Mouse (Mus musculus) hindbrain, embryonic 10.5 days (tissue): ENCODE results near the gene Fkbp14. TPM values are rescaled to one million over a fixed set of nuclear protein-coding genes. Genes with fewer than 3 reads are reported as not detected.

Source experiments
- DNase-seq: peaks from one replicate; pipeline ENCODE4 v3.0.0-alpha.2; 2017; ENCODE audit warnings: low spot score
- H3K27ac ChIP-seq: fragments of 300-500 bp; sonication (generic); 2 replicates; pipeline ENCODE4 v1.5.1; 2016; ENCODE audit warnings: mild to moderate bottlenecking, moderate library complexity
- H3K27me3 ChIP-seq: fragments of 300-500 bp; sonication (generic); 2 replicates; pipeline ENCODE4 v1.6.1; 2016; ENCODE audit warnings: mild to moderate bottlenecking; ENCODE audit not compliant: poor library complexity, insufficient read depth, severe bottlenecking
- H3K36me3 ChIP-seq: fragments of 300-500 bp; sonication (generic); 2 replicates; pipeline ENCODE4 v1.6.1; 2016; ENCODE audit warnings: mild to moderate bottlenecking, moderate library complexity
- H3K4me1 ChIP-seq: fragments of 300-500 bp; sonication (generic); replicated peaks from 2 replicates; pipeline ENCODE4 v1.6.1; 2016; ENCODE audit warnings: mild to moderate bottlenecking
- H3K4me3 ChIP-seq: fragments of 300-500 bp; sonication (generic); 2 replicates; pipeline ENCODE4 v1.5.1; 2016; ENCODE audit warnings: mild to moderate bottlenecking, moderate library complexity
- H3K9me3 ChIP-seq: fragments of 300-500 bp; sonication (generic); 2 replicates; pipeline ENCODE4 v1.6.1; 2016; ENCODE audit warnings: mild to moderate bottlenecking, moderate library complexity
- WGBS: fragments of 180-500 bp; shearing (Covaris S2); methylation state at CpG from one replicate; pipeline ENCODE4 v1.1.7; 2016; 5-methylcytosine and 5-hydroxymethylcytosine counted together
- polyA plus RNA-seq: library from polyadenylated mRNA; unstranded; fragments of >200 nt; fragmentation: Nextera tagmentation; extraction: Ambion mirVana; gene quantifications from 2 replicates; pipeline ENCODE4 v1.2.1, GENCODE M21; 2016

Gene Fkbp14
- polyA plus RNA-seq = 9.3 and 12.4 TPM in 2 replicates

DNA sequence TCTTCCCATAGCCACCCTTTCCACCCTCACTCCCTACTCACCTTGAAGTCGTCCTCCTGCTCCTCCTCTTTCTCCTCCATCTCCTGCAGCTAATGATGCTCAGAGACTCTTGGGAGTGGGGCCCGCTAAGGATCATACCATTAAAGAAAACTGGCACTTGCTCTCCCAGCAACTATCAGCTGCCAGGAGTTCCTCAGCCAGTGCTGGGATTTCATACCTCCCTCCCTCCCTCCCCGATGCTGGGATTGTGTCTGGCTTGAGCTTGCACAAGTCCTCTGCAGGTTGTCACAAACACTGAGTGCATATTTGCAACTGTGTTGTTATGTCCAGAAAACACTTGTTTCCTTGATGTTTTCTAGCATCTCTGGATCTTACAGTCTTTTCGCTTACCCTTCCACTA is at the start of gene Fkbp14:
TSS of gene Fkbp14 (minus strand) at position 101 of the 400 bp plus-strand sequence.
- no peak within 1 kb of the TSS for H3K27ac ChIP-seq
- peak within 1 kb of the TSS; percentile 86 for H3K4me3 ChIP-seq
- peaks cover 46% of the 10 kb centered on the region for H3K4me1 ChIP-seq
- WGBS = 82% methylated on average over 4 of the region's 4 CpGs
- H3K36me3 ChIP-seq = no peaks in the 10 kb centered on the region
- no peaks in the 10 kb centered on the region for H3K9me3 ChIP-seq
- no peaks in the 10 kb centered on the region for H3K27me3 ChIP-seq
- DNase-seq = no peak

DNA sequence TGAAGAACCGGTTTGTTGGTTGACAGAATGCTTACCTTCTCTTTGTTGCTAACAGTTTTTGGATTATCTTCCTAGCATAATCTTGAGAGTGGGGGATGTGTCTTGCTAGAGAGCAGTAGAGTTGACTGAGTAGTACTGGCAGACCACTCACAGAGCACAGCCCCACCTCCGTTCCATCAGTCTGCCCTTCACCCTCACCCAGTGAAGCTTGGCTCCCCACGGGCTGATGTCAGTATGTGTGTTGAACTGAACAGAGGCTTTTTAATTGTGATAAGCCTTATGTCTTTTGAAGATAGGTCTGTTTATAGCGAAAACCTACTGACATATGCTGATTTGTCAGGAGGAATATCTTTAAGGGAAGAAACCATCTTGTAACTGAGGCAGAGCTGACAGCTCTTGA is 46.1 kb upstream of the Fkbp14 start:
- peaks cover 13% of the 10 kb centered on the region for H3K36me3 ChIP-seq
- H3K9me3 ChIP-seq = no peaks in the 10 kb centered on the region
- WGBS = 90% methylated on average over 4 of the region's 4 CpGs
- no peak for DNase-seq
- H3K27me3 ChIP-seq = no peaks in the 10 kb centered on the region
- no peak overlapping the region for H3K4me3 ChIP-seq
- no peak overlapping the region for H3K27ac ChIP-seq
- 0 out of 2 replicates have a peak, but pooled peaks cover 7% of the 10 kb centered on the region for H3K4me1 ChIP-seq

DNA sequence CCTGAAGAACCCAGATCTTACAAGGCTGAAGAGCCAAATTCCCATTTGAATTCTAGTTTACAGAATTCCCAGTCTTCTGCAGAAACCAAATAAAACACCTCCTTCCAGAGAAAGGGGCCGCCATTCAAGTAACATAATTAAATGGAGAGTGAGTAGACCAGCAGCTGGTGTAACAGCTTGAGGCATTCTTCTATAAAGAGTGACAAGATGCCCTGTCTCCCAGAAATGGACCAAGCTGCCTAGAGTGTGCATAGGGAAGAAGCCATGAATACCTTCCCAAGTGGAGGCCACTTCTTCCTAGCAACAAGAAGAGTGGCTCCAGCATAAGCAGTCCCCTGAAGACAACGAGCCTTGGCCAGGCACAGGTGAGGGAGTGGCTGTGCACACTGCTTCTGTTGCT is 44.8 kb upstream of the Fkbp14 start:
- H3K9me3 ChIP-seq = no peaks in the 10 kb centered on the region
- H3K4me1 ChIP-seq = 0 out of 2 replicates have a peak, but pooled peaks cover 7% of the 10 kb centered on the region
- 83% methylated on average over 2 of the region's 2 CpGs for WGBS
- DNase-seq = no peak
- H3K4me3 ChIP-seq = no peak overlapping the region
- peaks cover 13% of the 10 kb centered on the region for H3K36me3 ChIP-seq
- no peaks in the 10 kb centered on the region for H3K27me3 ChIP-seq
- no peak overlapping the region for H3K27ac ChIP-seq

DNA sequence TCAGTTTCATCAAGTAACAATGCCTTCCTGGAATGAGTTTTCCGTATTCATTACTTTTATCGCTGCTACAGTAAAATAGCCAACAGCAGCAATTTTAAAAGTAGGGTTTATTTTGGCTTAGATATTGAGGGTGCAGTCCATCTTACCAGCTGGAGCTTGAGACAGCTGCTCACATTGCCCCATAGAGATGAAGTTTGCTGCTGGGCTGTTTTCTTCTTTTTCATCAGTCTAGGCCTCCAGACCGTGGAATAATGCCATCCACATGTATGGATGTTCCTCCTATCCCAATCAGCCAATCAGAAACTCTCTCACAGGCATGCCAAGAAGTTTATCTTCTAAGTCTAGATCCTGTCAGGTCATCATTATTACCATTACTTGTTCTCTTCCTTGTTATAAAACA is 42.8 kb upstream of the Fkbp14 start:
- Histone ChIP-seq H3K27ac (no peak overlapping the region), H3K4me1 (0 out of 2 replicates have a peak, but pooled peaks cover 7% of the 10 kb centered on the region), H3K4me3 (no peak overlapping the region), H3K36me3 (peaks cover 13% of the 10 kb centered on the region), H3K9me3 (no peaks in the 10 kb centered on the region), H3K27me3 (no peaks in the 10 kb centered on the region)
- DNase-seq = no peak
- 95% methylated on average over 3 of the region's 3 CpGs for WGBS

DNA sequence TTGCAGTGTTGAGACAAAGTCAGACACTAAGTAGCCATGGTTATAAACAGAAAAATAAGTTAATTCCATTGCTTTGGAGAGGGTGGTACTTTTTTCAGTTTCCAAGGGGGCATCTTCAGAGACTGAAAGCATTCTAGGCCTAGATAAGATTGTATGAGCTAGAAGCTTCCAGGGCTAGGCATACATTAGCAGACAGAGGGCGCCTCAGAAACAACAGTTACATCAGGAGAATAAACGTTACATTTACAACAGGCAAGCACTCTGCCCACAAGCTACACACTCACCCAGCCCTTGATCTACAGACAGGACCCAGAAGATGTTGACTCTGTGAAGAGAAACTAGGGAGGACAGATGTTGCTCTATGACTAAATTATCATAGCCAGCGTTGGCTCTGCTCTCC is 34.4 kb upstream of the Fkbp14 start:
- H3K4me1 ChIP-seq = no peaks in the 10 kb centered on the region
- peaks cover 40% of the 10 kb centered on the region for H3K36me3 ChIP-seq
- H3K27me3 ChIP-seq = no peaks in the 10 kb centered on the region
- no peak overlapping the region for H3K27ac ChIP-seq
- WGBS = 57% methylated on average over 3 of the region's 3 CpGs
- no peaks in the 10 kb centered on the region for H3K9me3 ChIP-seq
- no peak overlapping the region for H3K4me3 ChIP-seq
- DNase-seq = no peak

DNA sequence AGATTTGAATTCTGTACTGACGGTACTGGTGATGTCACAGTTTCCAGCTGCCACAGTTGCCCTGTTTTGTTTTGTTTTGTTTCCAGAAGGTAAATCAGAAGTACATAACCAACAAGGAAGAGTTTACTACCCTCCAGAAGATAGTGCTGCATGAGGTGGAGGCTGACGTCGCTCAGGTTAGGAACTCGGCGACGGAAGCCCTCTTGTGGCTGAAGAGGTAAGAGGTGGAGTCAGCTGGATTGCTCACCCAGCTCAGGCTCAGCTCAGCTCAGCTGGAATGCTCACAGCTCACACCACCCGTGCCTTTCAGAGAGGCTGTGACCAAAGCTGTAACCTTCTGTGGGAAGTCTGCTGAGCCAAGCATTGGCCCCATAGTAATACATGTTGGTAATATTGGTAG is 32.6 kb upstream of the Fkbp14 start:
- Histone ChIP-seq H3K9me3 (no peaks in the 10 kb centered on the region), H3K36me3 (peaks cover 51% of the 10 kb centered on the region), H3K27me3 (no peaks in the 10 kb centered on the region), H3K4me3 (no peak overlapping the region), H3K4me1 (no peaks in the 10 kb centered on the region), H3K27ac (no peak overlapping the region)
- WGBS = 39% methylated on average over 7 of the region's 7 CpGs
- DNase-seq = peak; percentile 4

DNA sequence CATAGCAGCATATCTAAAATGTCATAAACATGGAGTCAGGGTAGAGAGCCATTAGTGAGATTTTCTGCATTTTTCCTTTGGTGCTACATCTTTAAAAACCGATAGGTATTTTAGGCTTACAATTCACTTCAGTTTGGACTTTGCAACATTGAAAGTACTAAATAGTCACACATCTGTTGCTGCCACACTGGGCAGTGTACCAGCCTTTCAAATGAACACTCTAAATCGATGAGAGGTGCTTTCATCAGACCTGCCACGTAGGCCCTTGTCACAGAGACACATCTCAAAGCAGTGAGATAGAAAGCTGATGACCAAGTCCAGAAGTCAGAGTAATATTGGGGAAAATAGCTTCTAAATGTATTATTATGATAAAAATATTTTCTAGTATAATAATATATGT is 31.3 kb upstream of the Fkbp14 start:
- peaks cover 53% of the 10 kb centered on the region for H3K36me3 ChIP-seq
- H3K4me1 ChIP-seq = no peaks in the 10 kb centered on the region
- 93% methylated on average over 3 of the region's 3 CpGs for WGBS
- no peak overlapping the region for H3K4me3 ChIP-seq
- H3K27ac ChIP-seq = no peak overlapping the region
- no peaks in the 10 kb centered on the region for H3K27me3 ChIP-seq
- DNase-seq = no peak
- H3K9me3 ChIP-seq = no peaks in the 10 kb centered on the region

DNA sequence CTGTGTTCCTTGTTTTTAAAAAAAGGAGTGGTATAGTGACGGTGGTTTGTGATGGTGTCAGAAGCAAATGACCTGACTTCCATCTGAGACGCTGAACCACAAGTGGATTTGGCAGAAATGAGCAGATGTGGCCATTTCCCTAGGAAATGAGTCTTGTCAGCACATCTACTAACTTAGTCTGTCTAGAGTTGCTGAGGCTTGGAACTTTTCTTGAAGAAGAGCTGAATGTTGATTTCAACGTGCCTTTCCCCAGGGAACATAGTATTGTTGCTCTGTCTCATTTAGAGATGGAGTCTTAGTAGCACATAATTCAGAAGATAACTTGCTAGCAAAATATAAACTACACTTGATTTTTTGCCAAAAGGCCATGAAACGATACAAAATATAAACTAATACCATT is 23.2 kb upstream of the Fkbp14 start:
- no peaks in the 10 kb centered on the region for H3K9me3 ChIP-seq
- no peaks in the 10 kb centered on the region for H3K27me3 ChIP-seq
- H3K27ac ChIP-seq = no peak overlapping the region
- WGBS = 83% methylated on average over 4 of the region's 4 CpGs
- H3K36me3 ChIP-seq = peaks cover 58% of the 10 kb centered on the region
- H3K4me3 ChIP-seq = no peak overlapping the region
- no peak for DNase-seq
- H3K4me1 ChIP-seq = no peaks in the 10 kb centered on the region

DNA sequence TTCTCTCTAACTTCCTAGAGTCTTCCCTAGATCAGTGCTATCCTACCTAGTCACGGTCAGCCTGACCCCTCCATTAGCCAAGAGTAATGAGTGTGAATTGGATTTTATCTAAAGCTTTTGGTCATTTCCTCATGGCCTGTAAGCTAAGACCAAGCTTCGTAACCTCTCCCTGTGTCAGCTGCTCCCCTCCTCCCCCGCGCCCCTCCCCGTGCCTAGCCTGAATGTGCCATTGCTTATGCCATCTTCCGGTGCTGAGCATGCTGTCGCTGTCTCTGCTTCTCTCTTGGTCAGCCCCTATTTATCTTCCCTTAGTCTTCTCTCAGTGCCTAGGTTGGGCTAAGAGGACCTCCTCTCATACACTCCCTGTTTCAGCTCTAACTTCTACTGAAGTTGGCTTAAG is 22.4 kb upstream of the Fkbp14 start:
- Histone ChIP-seq H3K36me3 (peaks cover 51% of the 10 kb centered on the region), H3K27ac (no peak overlapping the region), H3K27me3 (no peaks in the 10 kb centered on the region), H3K4me3 (no peak overlapping the region), H3K4me1 (no peaks in the 10 kb centered on the region), H3K9me3 (no peaks in the 10 kb centered on the region)
- DNase-seq = no peak
- 90% methylated on average over 7 of the region's 7 CpGs for WGBS

DNA sequence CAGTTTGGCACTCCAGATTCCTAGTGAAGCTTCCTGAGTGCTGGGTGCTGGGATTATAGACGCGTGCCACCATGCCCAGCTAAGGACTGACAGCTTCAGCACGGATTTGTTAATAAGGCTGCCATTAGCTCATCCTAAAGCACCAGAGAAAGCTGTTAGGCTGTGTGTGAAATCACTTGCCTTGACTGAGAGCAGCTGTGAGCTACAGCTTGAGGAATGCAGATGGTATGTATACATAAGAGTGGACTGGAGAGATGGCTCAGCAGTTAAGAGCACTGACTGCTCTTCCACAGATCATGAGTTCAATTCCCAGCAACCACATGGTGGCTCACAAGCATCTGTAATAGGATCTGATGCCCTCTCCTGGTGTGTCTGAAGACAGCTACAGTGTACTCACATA is 20.3 kb upstream of the Fkbp14 start:
- Histone ChIP-seq H3K9me3 (no peaks in the 10 kb centered on the region), H3K4me3 (no peak overlapping the region), H3K36me3 (peaks cover 34% of the 10 kb centered on the region), H3K27me3 (no peaks in the 10 kb centered on the region), H3K4me1 (no peaks in the 10 kb centered on the region), H3K27ac (no peak overlapping the region)
- WGBS = 90% methylated on average over 3 of the region's 3 CpGs
- DNase-seq = no peak

DNA sequence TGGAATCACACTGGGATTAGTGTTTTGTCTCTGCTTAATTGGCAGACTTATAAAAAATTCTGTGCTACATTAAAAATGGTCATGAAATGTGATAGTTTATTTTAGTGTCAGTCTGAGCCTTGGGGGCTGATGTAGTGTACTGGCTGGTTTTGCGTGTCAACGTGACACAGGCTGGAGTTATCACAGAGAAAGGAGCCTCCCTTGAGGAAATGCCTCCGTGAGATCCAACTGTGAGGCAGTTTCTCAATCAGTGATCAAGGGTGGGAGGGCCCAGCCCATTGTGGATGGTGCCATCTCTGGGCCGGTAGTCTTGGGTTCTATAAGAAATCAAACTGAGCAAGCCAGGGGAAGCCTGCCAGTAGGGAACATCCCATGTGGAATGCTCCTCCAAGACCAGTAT is 9.1 kb upstream of the Fkbp14 start:
- Histone ChIP-seq H3K27me3 (no peaks in the 10 kb centered on the region), H3K4me1 (no peaks in the 10 kb centered on the region), H3K9me3 (peaks cover 11% of the 10 kb centered on the region; the same call in 1 of the 2 replicates), H3K36me3 (peaks cover 31% of the 10 kb centered on the region), H3K27ac (no peak overlapping the region), H3K4me3 (no peak overlapping the region)
- no peak for DNase-seq
- 59% methylated on average over 4 of the region's 4 CpGs for WGBS

DNA sequence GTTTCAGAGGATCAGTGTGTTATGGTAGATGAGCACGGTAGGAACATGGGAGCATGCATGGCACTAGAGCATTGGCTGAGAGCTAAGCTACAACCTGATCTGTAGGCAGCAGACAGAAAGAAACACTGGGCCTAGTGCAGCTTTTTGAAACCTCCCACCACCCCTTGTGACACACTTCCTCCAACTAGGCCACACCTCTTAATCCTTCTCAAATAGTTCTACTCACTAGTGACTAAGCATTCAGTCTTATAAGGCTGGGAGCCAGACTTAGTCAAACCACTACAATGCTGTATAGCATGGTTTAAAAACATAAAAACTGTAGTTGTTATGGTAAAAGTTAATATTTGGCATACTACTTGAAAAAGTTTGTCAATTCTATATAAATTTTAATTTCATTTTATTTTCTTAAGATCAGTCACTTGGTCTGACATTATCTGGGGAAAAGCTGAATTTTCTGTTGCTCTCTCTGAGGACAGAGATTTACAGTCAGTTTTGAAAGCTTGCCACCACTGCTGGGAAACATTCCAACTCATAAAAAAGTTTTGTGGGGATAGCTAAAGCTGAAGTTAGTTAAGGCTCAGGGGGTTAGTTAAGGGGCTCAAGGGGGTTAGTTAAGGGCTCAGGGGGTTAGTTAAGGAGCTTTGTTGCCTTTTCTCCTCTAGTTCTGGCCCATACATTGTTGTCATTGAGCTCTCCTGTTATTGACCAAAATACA is 7.0 kb upstream of the Fkbp14 start:
- H3K4me3 ChIP-seq = no peak overlapping the region
- H3K4me1 ChIP-seq = no peaks in the 10 kb centered on the region
- H3K27ac ChIP-seq = no peak overlapping the region
- peaks cover 7% of the 10 kb centered on the region; the same call in 1 of the 2 replicates for H3K9me3 ChIP-seq
- DNase-seq = no peak
- no peaks in the 10 kb centered on the region for H3K27me3 ChIP-seq
- H3K36me3 ChIP-seq = peaks cover 24% of the 10 kb centered on the region
- WGBS = 96% methylated on average over 1 of the region's 1 CpGs

DNA sequence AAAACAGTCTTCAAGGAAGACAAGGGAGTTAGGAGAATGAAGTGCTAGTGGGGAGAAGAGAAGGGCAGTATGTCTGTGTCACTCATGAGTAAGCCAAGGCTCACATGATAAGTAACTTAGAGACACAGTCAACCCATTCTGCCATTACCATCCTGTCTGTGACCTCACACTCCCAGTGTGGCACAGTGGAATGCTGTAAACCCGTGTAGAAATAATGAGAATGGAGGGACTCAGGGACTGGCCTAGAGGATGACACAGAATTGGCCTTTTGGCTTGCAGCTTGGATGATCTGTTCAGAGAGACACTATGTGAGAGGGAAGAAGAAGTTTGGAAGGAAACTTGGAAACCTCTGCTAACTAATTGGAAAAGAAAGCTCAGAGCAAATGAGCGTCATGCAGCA is 5.8 kb upstream of the Fkbp14 start:
- WGBS = 92% methylated on average over 2 of the region's 2 CpGs
- H3K36me3 ChIP-seq = peaks cover 17% of the 10 kb centered on the region
- no peaks in the 10 kb centered on the region for H3K4me1 ChIP-seq
- H3K27me3 ChIP-seq = no peaks in the 10 kb centered on the region
- no peak for DNase-seq
- H3K4me3 ChIP-seq = no peak overlapping the region
- no peak overlapping the region for H3K27ac ChIP-seq
- H3K9me3 ChIP-seq = peaks cover 2% of the 10 kb centered on the region; the same call in 1 of the 2 replicates
